Mouse (Mus musculus): ENCODE results near the gene Egr2.
A peak's percentile ranks its signal among the peaks of the same experiment; 100 is the strongest.

Egr2 gene

GRCm38 (mm10) chr10:67529769-67530168 is 5.5 kb upstream of the Egr2 start:
- H3K36me3 ChIP-seq (ENCODE audit: insufficient read depth, low read length): no peaks in the 10 kb centered on the region
- H3K4me1 ChIP-seq (replicated peaks; ENCODE audit: low read depth, low read length): peaks cover 9% of the 10 kb centered on the region
- no peaks in the 10 kb centered on the region for H3K9me3 ChIP-seq (ENCODE audit: low read length)
- peaks cover 67% of the 10 kb centered on the region for H3K27me3 ChIP-seq (ENCODE audit: insufficient read depth, low read length)
- H3K4me3 ChIP-seq (replicated peaks; ENCODE audit: low read length): no peak overlapping the region
- TF ChIP-seq NANOG (IDR thresholded peaks at IDR 0.05; ENCODE audit: borderline replicate concordance, low read length): no peak
- TF ChIP-seq POU5F1 (IDR thresholded peaks at IDR 0.05; ENCODE audit: borderline replicate concordance, low read length): no peak
- TF ChIP-seq CTCF (conservative IDR thresholded peaks at IDR 0.05; ENCODE audit: low read length): no peak

GRCm38 (mm10) chr10:67535972-67536371 is 697 bp downstream of the Egr2 start:
- H3K27me3 ChIP-seq (ENCODE audit: insufficient read depth, low read length): peaks cover 96% of the 10 kb centered on the region
- H3K9me3 ChIP-seq (ENCODE audit: low read length): no peaks in the 10 kb centered on the region
- no peaks in the 10 kb centered on the region for H3K36me3 ChIP-seq (ENCODE audit: insufficient read depth, low read length)
- peak overlapping the region; percentile 86 for H3K4me3 ChIP-seq (replicated peaks; ENCODE audit: low read length)
- peaks cover 48% of the 10 kb centered on the region for H3K4me1 ChIP-seq (replicated peaks; ENCODE audit: low read depth, low read length)
- no peak for TF ChIP-seq CTCF (conservative IDR thresholded peaks at IDR 0.05; ENCODE audit: low read length)
- no peak for TF ChIP-seq POU5F1 (IDR thresholded peaks at IDR 0.05; ENCODE audit: borderline replicate concordance, low read length)
- no peak for TF ChIP-seq NANOG (IDR thresholded peaks at IDR 0.05; ENCODE audit: borderline replicate concordance, low read length)

GRCm38 (mm10) chr10:67536621-67537141 is 1.4 kb downstream of the Egr2 start:
- Histone ChIP-seq H3K9me3 (ENCODE audit: low read length) (no peaks in the 10 kb centered on the region), H3K4me3 (replicated peaks; ENCODE audit: low read length) (peak overlapping the region; percentile 86), H3K27me3 (ENCODE audit: insufficient read depth, low read length) (peaks cover 93% of the 10 kb centered on the region), H3K4me1 (replicated peaks; ENCODE audit: low read depth, low read length) (peaks cover 52% of the 10 kb centered on the region), H3K36me3 (ENCODE audit: insufficient read depth, low read length) (no peaks in the 10 kb centered on the region)
- no peak for TF ChIP-seq POU5F1 (IDR thresholded peaks at IDR 0.05; ENCODE audit: borderline replicate concordance, low read length)
- no peak for TF ChIP-seq NANOG (IDR thresholded peaks at IDR 0.05; ENCODE audit: borderline replicate concordance, low read length)
- TF ChIP-seq CTCF (conservative IDR thresholded peaks at IDR 0.05; ENCODE audit: low read length): no peak

GRCm38 (mm10) chr10:67537151-67537994 is 2.1 kb downstream of the Egr2 start:
- TF ChIP-seq POU5F1 (IDR thresholded peaks at IDR 0.05; ENCODE audit: borderline replicate concordance, low read length) (peak; percentile 60; the same call in 1 of the 2 replicates), NANOG (IDR thresholded peaks at IDR 0.05; ENCODE audit: borderline replicate concordance, low read length) (no peak), CTCF (conservative IDR thresholded peaks at IDR 0.05; ENCODE audit: low read length) (no peak)
- peaks cover 52% of the 10 kb centered on the region for H3K4me1 ChIP-seq (replicated peaks; ENCODE audit: low read depth, low read length)
- peaks cover 3% of the 10 kb centered on the region; the same call in 1 of the 2 replicates for H3K36me3 ChIP-seq (ENCODE audit: insufficient read depth, low read length)

GRCm38 (mm10) chr10:67538106-67538505 is 2.8 kb downstream of the Egr2 start:
- peaks cover 52% of the 10 kb centered on the region for H3K4me1 ChIP-seq (replicated peaks; ENCODE audit: low read depth, low read length)
- peaks cover 4% of the 10 kb centered on the region; the same call in 1 of the 2 replicates for H3K36me3 ChIP-seq (ENCODE audit: insufficient read depth, low read length)
- H3K9me3 ChIP-seq (ENCODE audit: low read length): no peaks in the 10 kb centered on the region
- peak overlapping the region; percentile 86 for H3K4me3 ChIP-seq (replicated peaks; ENCODE audit: low read length)
- TF ChIP-seq CTCF (conservative IDR thresholded peaks at IDR 0.05; ENCODE audit: low read length) (no peak), NANOG (IDR thresholded peaks at IDR 0.05; ENCODE audit: borderline replicate concordance, low read length) (no peak), POU5F1 (IDR thresholded peaks at IDR 0.05; ENCODE audit: borderline replicate concordance, low read length) (no peak)
- peaks cover 85% of the 10 kb centered on the region for H3K27me3 ChIP-seq (ENCODE audit: insufficient read depth, low read length)

More at GRCm38 (mm10) chr10:67537151-67537994, 2.1 kb downstream of the Egr2 start:
- H3K4me3 ChIP-seq (replicated peaks; ENCODE audit: low read length): peak overlapping the region; percentile 86
- H3K9me3 ChIP-seq (ENCODE audit: low read length): no peaks in the 10 kb centered on the region
- H3K27me3 ChIP-seq (ENCODE audit: insufficient read depth, low read length): peaks cover 90% of the 10 kb centered on the region

GRCm38 (mm10) chr10:67538585-67539400 is 3.5 kb downstream of the Egr2 start:
- Histone ChIP-seq H3K4me1 (replicated peaks; ENCODE audit: low read depth, low read length) (peaks cover 52% of the 10 kb centered on the region), H3K4me3 (replicated peaks; ENCODE audit: low read length) (peak overlapping the region; percentile 86), H3K9me3 (ENCODE audit: low read length) (no peaks in the 10 kb centered on the region), H3K27me3 (ENCODE audit: insufficient read depth, low read length) (peaks cover 78% of the 10 kb centered on the region), H3K36me3 (ENCODE audit: insufficient read depth, low read length) (peaks cover 4% of the 10 kb centered on the region; the same call in 1 of the 2 replicates)
- no peak for TF ChIP-seq CTCF (conservative IDR thresholded peaks at IDR 0.05; ENCODE audit: low read length)
- TF ChIP-seq POU5F1 (IDR thresholded peaks at IDR 0.05; ENCODE audit: borderline replicate concordance, low read length): no peak
- TF ChIP-seq NANOG (IDR thresholded peaks at IDR 0.05; ENCODE audit: borderline replicate concordance, low read length): no peak

- H3K4me3 ChIP-seq (replicated peaks; ENCODE audit: low read length): peak overlapping the region; percentile 86
- H3K4me1 ChIP-seq (replicated peaks; ENCODE audit: low read depth, low read length): peaks cover 52% of the 10 kb centered on the region
- H3K27me3 ChIP-seq (ENCODE audit: insufficient read depth, low read length): peaks cover 72% of the 10 kb centered on the region
- no peaks in the 10 kb centered on the region for H3K9me3 ChIP-seq (ENCODE audit: low read length)
- peaks cover 7% of the 10 kb centered on the region for H3K36me3 ChIP-seq (ENCODE audit: insufficient read depth, low read length)
- TF ChIP-seq POU5F1 (IDR thresholded peaks at IDR 0.05; ENCODE audit: borderline replicate concordance, low read length) (no peak), NANOG (IDR thresholded peaks at IDR 0.05; ENCODE audit: borderline replicate concordance, low read length) (no peak), CTCF (conservative IDR thresholded peaks at IDR 0.05; ENCODE audit: low read length) (no peak)
Measured at GRCm38 (mm10) chr10:67539401-67539730, 4.1 kb downstream of the Egr2 start.

GRCm38 (mm10) chr10:67540591-67540990 is 5.3 kb downstream of the Egr2 start:
- Histone ChIP-seq H3K27me3 (ENCODE audit: insufficient read depth, low read length) (peaks cover 60% of the 10 kb centered on the region), H3K9me3 (ENCODE audit: low read length) (no peaks in the 10 kb centered on the region), H3K36me3 (ENCODE audit: insufficient read depth, low read length) (peaks cover 19% of the 10 kb centered on the region), H3K4me1 (replicated peaks; ENCODE audit: low read depth, low read length) (peaks cover 47% of the 10 kb centered on the region), H3K4me3 (replicated peaks; ENCODE audit: low read length) (peak overlapping the region; percentile 41)
- TF ChIP-seq POU5F1 (IDR thresholded peaks at IDR 0.05; ENCODE audit: borderline replicate concordance, low read length) (no peak), CTCF (conservative IDR thresholded peaks at IDR 0.05; ENCODE audit: low read length) (no peak), NANOG (IDR thresholded peaks at IDR 0.05; ENCODE audit: borderline replicate concordance, low read length) (no peak)

Data from E14TG2a.4 (cell line).